Mouse (Mus musculus): ENCODE results near the gene Phtf2. TPM values are rescaled to one million over a fixed set of nuclear protein-coding genes. Genes with fewer than 3 reads are reported as not detected.

Gene Phtf2
- total and polyA plus RNA-seq, 2 experiments from 2014 or later, result 20.2 to 21.3 TPM

DNA sequence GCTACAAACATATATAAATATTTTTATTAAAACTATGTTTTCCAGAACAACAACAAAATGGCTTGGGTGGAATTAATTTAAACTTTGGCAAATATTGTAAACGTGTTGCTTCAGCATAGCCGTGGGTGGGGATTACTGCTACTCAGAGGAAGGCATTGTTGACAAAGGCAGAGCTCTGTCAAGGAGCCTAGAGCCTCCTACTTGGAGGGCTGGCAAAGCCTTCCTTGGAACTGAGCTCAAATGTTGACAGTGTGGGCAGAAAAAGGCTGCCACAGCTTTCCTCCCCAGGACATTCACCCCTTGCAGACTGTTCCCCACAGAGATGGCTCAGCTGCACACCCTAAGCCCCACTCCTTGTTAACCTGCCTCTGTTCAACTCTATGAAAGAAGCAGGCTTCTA lies 128.8 kb downstream of the Phtf2 start:
- WGBS, result 34% methylated on average over 2 of the region's 2 CpGs
- no peak for TF ChIP-seq CTCF (IDR thresholded peaks at IDR 0.05)
- H3K27me3 ChIP-seq (ENCODE audit: insufficient read depth, low read length), result no peaks in the 10 kb centered on the region
- no peak overlapping the region for H3K27ac ChIP-seq (ENCODE audit: low read depth, low read length)
- no peak overlapping the region for H3K9ac ChIP-seq (replicated peaks; ENCODE audit: low read length, poor library complexity, severe bottlenecking)
- no peaks in the 10 kb centered on the region for H3K36me3 ChIP-seq (ENCODE audit: insufficient read depth, low read length)
- no peaks in the 10 kb centered on the region; the same call in 1 of the 2 replicates for H3K4me1 ChIP-seq (ENCODE audit: insufficient read depth, low read length)
- DNase-seq (ENCODE audit: low spot score) (no peak), ATAC-seq (ENCODE audit: low FRiP score) (no peak)
- H3K9me3 ChIP-seq (ENCODE audit: low read length), result no peaks in the 10 kb centered on the region
- no peak overlapping the region for H3K4me3 ChIP-seq (ENCODE audit: low read depth, low read length)
- H3K4me2 ChIP-seq (ENCODE audit: low read depth, low read length, poor library complexity, severe bottlenecking), result no peak overlapping the region

GRCm38 (mm10) chr5:20751696-20752095 lies 130.2 kb downstream of the Phtf2 start:
- H3K4me3 ChIP-seq (ENCODE audit: low read depth, low read length), result no peak overlapping the region
- DNase-seq (ENCODE audit: low spot score), result peak; percentile 65
- H3K4me2 ChIP-seq (ENCODE audit: low read depth, low read length, poor library complexity, severe bottlenecking), result no peak overlapping the region
- ATAC-seq (ENCODE audit: low FRiP score), result peak; percentile 28; the same call in 1 of the 2 replicates
- no peak overlapping the region for H3K27ac ChIP-seq (ENCODE audit: low read depth, low read length)
- no peaks in the 10 kb centered on the region for H3K9me3 ChIP-seq (ENCODE audit: low read length)
- H3K4me1 ChIP-seq (ENCODE audit: insufficient read depth, low read length), result no peaks in the 10 kb centered on the region; the same call in 1 of the 2 replicates
- 30% methylated on average over 7 of the region's 7 CpGs for WGBS
- no peaks in the 10 kb centered on the region for H3K36me3 ChIP-seq (ENCODE audit: insufficient read depth, low read length)
- no peaks in the 10 kb centered on the region for H3K27me3 ChIP-seq (ENCODE audit: insufficient read depth, low read length)
- H3K9ac ChIP-seq (replicated peaks; ENCODE audit: low read length, poor library complexity, severe bottlenecking), result no peak overlapping the region
- no peak for TF ChIP-seq CTCF (IDR thresholded peaks at IDR 0.05)

GRCm38 (mm10) chr5:20751000-20751399 lies 130.9 kb downstream of the Phtf2 start:
- DNase-seq (ENCODE audit: low spot score) (no peak), ATAC-seq (ENCODE audit: low FRiP score) (no peak)
- no peaks in the 10 kb centered on the region for H3K9me3 ChIP-seq (ENCODE audit: low read length)
- no peaks in the 10 kb centered on the region; the same call in 1 of the 2 replicates for H3K4me1 ChIP-seq (ENCODE audit: insufficient read depth, low read length)
- WGBS, result 16% methylated on average over 7 of the region's 7 CpGs
- no peak overlapping the region for H3K4me2 ChIP-seq (ENCODE audit: low read depth, low read length, poor library complexity, severe bottlenecking)
- H3K9ac ChIP-seq (replicated peaks; ENCODE audit: low read length, poor library complexity, severe bottlenecking), result no peak overlapping the region
- no peaks in the 10 kb centered on the region for H3K36me3 ChIP-seq (ENCODE audit: insufficient read depth, low read length)
- no peak overlapping the region for H3K4me3 ChIP-seq (ENCODE audit: low read depth, low read length)
- no peak for TF ChIP-seq CTCF (IDR thresholded peaks at IDR 0.05)
- H3K27ac ChIP-seq (ENCODE audit: low read depth, low read length), result no peak overlapping the region
- no peaks in the 10 kb centered on the region for H3K27me3 ChIP-seq (ENCODE audit: insufficient read depth, low read length)

DNA sequence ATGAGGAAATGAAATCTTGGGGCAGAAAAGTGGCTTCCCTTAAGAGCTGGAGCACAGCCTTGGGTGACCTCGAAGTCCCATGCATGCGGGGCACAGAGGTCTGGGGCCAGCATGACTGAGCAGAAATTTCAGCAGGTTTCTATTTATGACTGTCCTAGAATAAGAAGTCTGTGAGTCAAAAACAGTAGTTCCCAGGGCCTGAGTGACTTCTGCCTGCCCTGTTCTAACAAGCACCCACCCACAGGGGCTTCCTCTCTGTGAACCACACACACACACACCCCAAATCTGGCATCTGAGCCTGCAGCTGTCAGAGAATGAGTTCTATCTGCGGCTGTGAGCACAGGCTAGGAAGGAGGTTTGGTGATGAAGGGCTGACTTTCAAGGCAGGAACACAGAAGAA lies 132.4 kb downstream of the Phtf2 start:
- Histone ChIP-seq H3K27ac (ENCODE audit: low read depth, low read length) (no peak overlapping the region), H3K9ac (replicated peaks; ENCODE audit: low read length, poor library complexity, severe bottlenecking) (no peak overlapping the region), H3K4me1 (ENCODE audit: insufficient read depth, low read length) (no peaks in the 10 kb centered on the region; the same call in 1 of the 2 replicates), H3K27me3 (ENCODE audit: insufficient read depth, low read length) (no peaks in the 10 kb centered on the region), H3K4me3 (ENCODE audit: low read depth, low read length) (no peak overlapping the region), H3K4me2 (ENCODE audit: low read depth, low read length, poor library complexity, severe bottlenecking) (no peak overlapping the region), H3K9me3 (ENCODE audit: low read length) (no peaks in the 10 kb centered on the region), H3K36me3 (ENCODE audit: insufficient read depth, low read length) (no peaks in the 10 kb centered on the region)
- 84% methylated on average over 3 of the region's 3 CpGs for WGBS
- no peak for DNase-seq (ENCODE audit: low spot score)
- ATAC-seq (ENCODE audit: low FRiP score), result no peak
- TF ChIP-seq CTCF (IDR thresholded peaks at IDR 0.05), result no peak

- H3K36me3 ChIP-seq (ENCODE audit: insufficient read depth, low read length), result no peaks in the 10 kb centered on the region
- no peaks in the 10 kb centered on the region; the same call in 1 of the 2 replicates for H3K4me1 ChIP-seq (ENCODE audit: insufficient read depth, low read length)
- no peak overlapping the region for H3K4me3 ChIP-seq (ENCODE audit: low read depth, low read length)
- DNase-seq (ENCODE audit: low spot score) (no peak), ATAC-seq (ENCODE audit: low FRiP score) (no peak)
- H3K9ac ChIP-seq (replicated peaks; ENCODE audit: low read length, poor library complexity, severe bottlenecking), result no peak overlapping the region
- 93% methylated on average over 8 of the region's 8 CpGs for WGBS
- H3K9me3 ChIP-seq (ENCODE audit: low read length), result no peaks in the 10 kb centered on the region
- no peak for TF ChIP-seq CTCF (IDR thresholded peaks at IDR 0.05)
- no peak overlapping the region for H3K27ac ChIP-seq (ENCODE audit: low read depth, low read length)
- H3K27me3 ChIP-seq (ENCODE audit: insufficient read depth, low read length), result no peaks in the 10 kb centered on the region
- H3K4me2 ChIP-seq (ENCODE audit: low read depth, low read length, poor library complexity, severe bottlenecking), result no peak overlapping the region
These were observed 133.1 kb downstream of the Phtf2 start for GRCm38 (mm10) chr5:20748856-20749255.

GRCm38 (mm10) chr5:20748142-20748541 lies 133.8 kb downstream of the Phtf2 start:
- DNase-seq (ENCODE audit: low spot score) (no peak), ATAC-seq (ENCODE audit: low FRiP score) (no peak)
- Histone ChIP-seq H3K4me2 (ENCODE audit: low read depth, low read length, poor library complexity, severe bottlenecking) (no peak overlapping the region), H3K9ac (replicated peaks; ENCODE audit: low read length, poor library complexity, severe bottlenecking) (no peak overlapping the region), H3K27me3 (ENCODE audit: insufficient read depth, low read length) (no peaks in the 10 kb centered on the region), H3K27ac (ENCODE audit: low read depth, low read length) (no peak overlapping the region), H3K4me3 (ENCODE audit: low read depth, low read length) (no peak overlapping the region), H3K4me1 (ENCODE audit: insufficient read depth, low read length) (no peaks in the 10 kb centered on the region; the same call in 1 of the 2 replicates), H3K36me3 (ENCODE audit: insufficient read depth, low read length) (no peaks in the 10 kb centered on the region), H3K9me3 (ENCODE audit: low read length) (no peaks in the 10 kb centered on the region)
- TF ChIP-seq CTCF (IDR thresholded peaks at IDR 0.05), result no peak
- WGBS, result 35% methylated on average over 4 of the region's 4 CpGs

Data from midbrain, postnatal 0 days (tissue).